Mouse (Mus musculus) T-cell, adult 2 months (primary cell): ENCODE measurements around the gene Brinp1.
"Not testable (repeated sequence)": the region's sequence is repeated elsewhere in the genome, so short reads cannot be mapped to it uniquely, and the experiment has no call there.

Experiments
- DNase-seq: peaks from one replicate; pipeline ENCODE4 v3.0.0; 2022; ENCODE audit warnings: low spot score

Brinp1 gene

DNA sequence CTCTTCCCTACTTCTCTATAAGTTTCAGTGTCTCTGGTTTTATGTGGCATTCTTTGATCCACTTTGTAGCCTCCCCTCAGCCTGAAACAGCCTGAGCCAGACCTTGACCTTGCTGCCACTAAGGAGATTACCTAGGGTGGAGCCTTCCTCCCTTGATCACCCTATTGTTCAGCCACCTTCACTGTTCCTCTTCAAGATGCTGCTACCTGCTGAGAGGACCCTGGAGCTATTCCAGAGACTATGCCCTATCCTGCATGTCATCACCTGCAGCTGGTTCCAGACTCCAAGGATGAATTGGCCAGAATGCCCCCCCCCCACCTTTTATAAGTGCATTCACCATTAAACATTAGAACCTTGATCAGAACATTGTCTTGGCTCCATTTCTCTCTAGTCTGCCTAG, 140.2 kb downstream of the Brinp1 start:
- DNase-seq = not testable (repeated sequence)

DNA sequence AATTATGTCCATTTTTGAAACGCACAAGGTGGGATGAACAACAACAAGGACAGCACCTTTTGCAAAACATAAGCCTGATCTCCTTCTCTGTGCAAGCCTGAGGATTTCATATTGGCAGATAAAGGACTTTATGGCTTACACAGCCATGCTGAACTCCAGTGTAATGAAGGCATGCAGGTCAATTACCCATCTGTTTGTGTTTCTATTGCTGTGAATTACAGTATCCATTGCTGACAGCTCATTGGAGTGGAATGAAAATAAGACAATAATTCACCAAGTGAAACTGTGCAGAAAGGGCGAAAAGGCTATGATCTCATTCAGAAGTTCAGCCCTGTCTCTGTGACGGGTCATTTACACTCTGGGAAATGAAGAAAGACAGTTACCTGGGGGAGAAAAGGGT, 147.7 kb downstream of the Brinp1 start:
- no peak for DNase-seq

- no peak for DNase-seq
Observed at GRCm38 (mm10) chr4:68801923-68802855, 152.0 kb downstream of the Brinp1 start.

DNA sequence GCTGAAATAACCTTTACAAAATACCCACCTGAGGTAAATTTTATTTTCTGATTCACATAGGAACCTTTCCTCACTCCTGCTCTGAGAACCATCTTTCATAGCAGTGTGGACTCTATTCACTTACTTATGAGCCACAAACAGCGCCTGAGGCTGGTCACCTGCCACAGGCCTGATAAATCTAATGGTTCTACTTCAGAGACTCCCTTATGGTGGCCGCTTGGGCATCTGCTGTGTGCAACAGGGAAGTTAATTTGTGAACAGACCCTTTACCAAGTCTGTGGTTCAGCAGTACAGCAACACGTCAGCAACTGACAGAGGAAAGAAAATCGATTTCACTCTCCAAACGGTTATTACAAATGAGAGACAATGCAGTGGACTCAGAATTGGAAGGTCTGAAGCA, 164.2 kb downstream of the Brinp1 start:
- DNase-seq = no peak

GRCm38 (mm10) chr4:68788477-68788999, 165.7 kb downstream of the Brinp1 start:
- DNase-seq = no peak

DNA sequence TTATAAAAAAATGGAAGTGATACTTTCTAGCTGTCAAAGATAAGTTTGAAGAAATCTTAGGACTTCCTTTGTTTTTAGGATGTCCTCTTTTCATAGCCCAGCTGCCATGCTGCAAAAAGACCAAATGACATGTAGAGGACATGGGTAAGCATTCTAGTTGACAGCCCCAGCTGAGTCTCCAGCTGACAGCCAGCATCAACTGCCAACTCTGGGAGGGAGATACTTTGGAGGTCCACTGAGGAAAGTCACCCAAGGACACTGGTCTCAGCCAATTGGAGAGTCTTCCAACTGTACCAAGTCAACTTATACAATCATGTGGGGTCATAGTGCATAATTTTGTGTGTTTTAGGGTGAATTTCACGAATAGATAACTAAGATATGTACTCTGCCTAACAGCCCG, 166.6 kb downstream of the Brinp1 start:
- DNase-seq = no peak

- no peak for DNase-seq
Observed at GRCm38 (mm10) chr4:68768256-68768655, 185.9 kb downstream of the Brinp1 start.

DNA sequence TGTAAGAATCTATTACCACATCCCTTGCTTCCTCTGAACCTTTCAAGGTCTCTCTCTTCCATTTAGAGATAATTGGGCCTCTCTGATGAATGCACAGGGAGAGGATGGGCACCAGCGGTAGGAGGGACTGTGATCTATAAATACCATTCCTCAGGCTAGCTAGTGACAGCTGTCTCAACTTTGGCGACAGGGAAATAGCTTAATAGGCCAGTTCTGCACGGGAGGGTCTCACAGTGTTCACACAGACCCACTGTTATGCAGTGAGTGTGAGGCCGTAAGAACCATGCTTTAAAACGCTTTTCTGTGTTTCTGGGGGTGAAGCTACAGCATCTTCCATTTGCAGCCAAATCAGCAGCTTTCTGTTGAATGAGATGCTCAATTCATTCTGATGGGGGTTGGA, 186.8 kb downstream of the Brinp1 start:
- DNase-seq = no peak

GRCm38 (mm10) chr4:68765772-68766573, 188.2 kb downstream of the Brinp1 start:
- DNase-seq = no peak

DNA sequence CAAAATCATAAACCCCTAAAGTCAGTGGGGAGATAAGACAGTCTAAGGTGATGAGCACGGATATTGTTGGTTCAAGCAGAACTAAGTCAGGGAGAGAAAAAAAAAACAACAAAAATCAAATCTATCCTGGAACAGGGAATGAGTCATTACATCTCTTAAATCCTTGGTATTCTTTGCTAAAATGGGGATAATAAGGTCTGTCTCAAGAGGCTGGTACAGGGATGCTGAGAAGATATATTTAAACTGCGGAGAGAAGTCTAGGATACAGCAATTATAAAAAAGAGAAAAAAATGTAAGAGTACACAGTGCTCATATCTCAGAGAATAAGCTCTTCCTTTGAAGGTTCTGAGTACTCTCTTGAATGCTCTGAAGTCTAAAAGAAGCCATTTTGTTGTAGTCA, 189.3 kb downstream of the Brinp1 start:
- DNase-seq = no peak

- DNase-seq = no peak
Observed at GRCm38 (mm10) chr4:68720983-68721382, 233.2 kb downstream of the Brinp1 start.
